Mouse (Mus musculus) hindbrain, postnatal 0 days (tissue): ENCODE results near the gene Aqr. TPM values are rescaled to one million over a fixed set of nuclear protein-coding genes. Genes with fewer than 3 reads are reported as not detected.

Source experiments
- ATAC-seq: fragments of 200-750 bp; cut with Nextera tagmentation; 2 replicates; pipeline ENCODE4 v1.8.0; 2017; ENCODE audit warnings: mild to moderate bottlenecking, moderate TSS enrichment, moderate library complexity
- DNase-seq: peaks from one replicate; pipeline ENCODE4 v3.0.0-alpha.2; 2015; ENCODE audit warnings: low spot score
- H3K27ac ChIP-seq: fragments of 300-500 bp; sonication (generic); 2 replicates; pipeline ENCODE4 v1.5.1; 2014; ENCODE audit warnings: mild to moderate bottlenecking
- H3K27me3 ChIP-seq: fragments of 300-500 bp; sonication (generic); 2 replicates; pipeline ENCODE4 v1.6.1; 2014; ENCODE audit warnings: low read length, mixed read lengths; ENCODE audit not compliant: insufficient read depth
- H3K36me3 ChIP-seq: fragments of 300-500 bp; sonication (generic); 2 replicates; pipeline ENCODE4 v1.6.1; 2014; ENCODE audit warnings: low read length, mixed read lengths; ENCODE audit not compliant: insufficient read depth
- H3K4me1 ChIP-seq: fragments of 300-500 bp; sonication (generic); 2 replicates; pipeline ENCODE4 v1.6.1; 2014; ENCODE audit warnings: antibody characterized with exemption, low read length, mixed read lengths; ENCODE audit not compliant: insufficient read depth
- H3K4me2 ChIP-seq: fragments of 300-500 bp; sonication (generic); 2 replicates; pipeline ENCODE4 v1.6.1; 2014; ENCODE audit warnings: low read depth, mild to moderate bottlenecking, low read length, moderate library complexity, mixed read lengths
- H3K4me3 ChIP-seq: fragments of 300-500 bp; sonication (generic); 2 replicates; pipeline ENCODE4 v1.5.1; 2014; ENCODE audit warnings: low read length
- H3K9ac ChIP-seq: fragments of 300-500 bp; sonication (generic); replicated peaks from 2 replicates; pipeline ENCODE4 v1.6.1; 2014; ENCODE audit warnings: mild to moderate bottlenecking, low read length, moderate library complexity, mixed read lengths
- H3K9me3 ChIP-seq: fragments of 300-500 bp; sonication (generic); 2 replicates; pipeline ENCODE4 v1.6.1; 2016; ENCODE audit warnings: low read length, mixed read lengths
- CTCF ChIP-seq: IDR thresholded peaks from 2 replicates; pipeline ENCODE4 v1.5.1; 2016; ENCODE audit warnings: antibody characterized with exemption, control low read depth, low read depth
- WGBS: fragments of 180-500 bp; shearing (Covaris S2); extraction: QIAGEN DNeasy Blood & Tissue Kit; methylation state at CpG from one replicate; pipeline ENCODE4 v1.1.7; 2014; 5-methylcytosine and 5-hydroxymethylcytosine counted together
- polyA plus RNA-seq: library from polyadenylated mRNA; unstranded; fragments of >200 nt; fragmentation: Nextera tagmentation; extraction: Ambion mirVana; gene quantifications from 2 replicates; pipeline ENCODE4 v1.2.1, GENCODE M21; 2015
- total RNA-seq: library from RNA; depleted of rRNA; stranded (reverse); fragments of >200 nt; gene quantifications from 2 replicates; pipeline ENCODE4 v1.2.3, GENCODE M21; 2014

Aqr gene
- total and polyA plus RNA-seq, 2 experiments from 2014 or later: 24.3 to 26.3 TPM

- no peaks in the 10 kb centered on the region for H3K36me3 ChIP-seq
- H3K9ac ChIP-seq: no peak overlapping the region
- H3K4me1 ChIP-seq: no peaks in the 10 kb centered on the region
- 82% methylated on average over 3 of the region's 3 CpGs for WGBS
- H3K4me3 ChIP-seq: no peak overlapping the region
- no peaks in the 10 kb centered on the region for H3K9me3 ChIP-seq
- DNase-seq (peak; percentile 55), ATAC-seq (peak; percentile 65)
- no peak for TF ChIP-seq CTCF
- H3K27ac ChIP-seq: no peak overlapping the region
- no peak overlapping the region for H3K4me2 ChIP-seq
- no peaks in the 10 kb centered on the region for H3K27me3 ChIP-seq
Measured at GRCm38 (mm10) chr2:114089862-114090261, 97.0 kb downstream of the Aqr start.

- no peaks in the 10 kb centered on the region for H3K4me1 ChIP-seq
- H3K27me3 ChIP-seq: no peaks in the 10 kb centered on the region
- H3K36me3 ChIP-seq: no peaks in the 10 kb centered on the region
- H3K4me2 ChIP-seq: no peak overlapping the region
- H3K9me3 ChIP-seq: no peaks in the 10 kb centered on the region
- no peak overlapping the region for H3K9ac ChIP-seq
- no peak for ATAC-seq
- H3K4me3 ChIP-seq: no peak overlapping the region
- no peak for TF ChIP-seq CTCF
- WGBS: 44% methylated on average over 1 of the region's 1 CpGs
- no peak for DNase-seq
- no peak overlapping the region for H3K27ac ChIP-seq
Measured at GRCm38 (mm10) chr2:114087271-114087670, 99.6 kb downstream of the Aqr start.

GRCm38 (mm10) chr2:114071876-114072275 is 114.9 kb downstream of the Aqr start:
- TF ChIP-seq CTCF: no peak
- H3K4me2 ChIP-seq: no peak overlapping the region

GRCm38 (mm10) chr2:114066226-114066625 is 120.6 kb downstream of the Aqr start:
- no peak for ATAC-seq
- no peak overlapping the region for H3K4me3 ChIP-seq
- WGBS: 86% methylated on average over 3 of the region's 3 CpGs
- no peak overlapping the region for H3K9ac ChIP-seq
- H3K4me2 ChIP-seq: no peak overlapping the region
- TF ChIP-seq CTCF: no peak
- no peak for DNase-seq
- no peaks in the 10 kb centered on the region for H3K27me3 ChIP-seq
- H3K4me1 ChIP-seq: no peaks in the 10 kb centered on the region
- H3K27ac ChIP-seq: no peak overlapping the region
- no peaks in the 10 kb centered on the region for H3K36me3 ChIP-seq
- H3K9me3 ChIP-seq: no peaks in the 10 kb centered on the region

More at GRCm38 (mm10) chr2:114071876-114072275, 114.9 kb downstream of the Aqr start:
- Histone ChIP-seq H3K36me3 (no peaks in the 10 kb centered on the region), H3K4me3 (no peak overlapping the region), H3K9me3 (no peaks in the 10 kb centered on the region), H3K27me3 (no peaks in the 10 kb centered on the region), H3K9ac (no peak overlapping the region), H3K4me1 (no peaks in the 10 kb centered on the region), H3K27ac (no peak overlapping the region)
- 92% methylated on average over 2 of the region's 2 CpGs for WGBS
- no peak for DNase-seq
- ATAC-seq: no peak

- DNase-seq (no peak), ATAC-seq (no peak)
- 66% methylated on average over 2 of the region's 2 CpGs for WGBS
- no peaks in the 10 kb centered on the region for H3K36me3 ChIP-seq
- H3K9ac ChIP-seq: no peak overlapping the region
- no peaks in the 10 kb centered on the region for H3K27me3 ChIP-seq
- H3K4me3 ChIP-seq: no peak overlapping the region
- no peak overlapping the region for H3K27ac ChIP-seq
- H3K9me3 ChIP-seq: no peaks in the 10 kb centered on the region
- no peaks in the 10 kb centered on the region for H3K4me1 ChIP-seq
- no peak for TF ChIP-seq CTCF
- no peak overlapping the region for H3K4me2 ChIP-seq
Measured at GRCm38 (mm10) chr2:114064004-114064403, 122.8 kb downstream of the Aqr start.

- ATAC-seq (no peak), DNase-seq (no peak)
- no peak overlapping the region for H3K4me2 ChIP-seq
- H3K36me3 ChIP-seq: no peaks in the 10 kb centered on the region
- H3K9ac ChIP-seq: no peak overlapping the region
- no peak overlapping the region for H3K4me3 ChIP-seq
- WGBS: 36% methylated on average over 6 of the region's 6 CpGs
- no peak for TF ChIP-seq CTCF
- H3K27me3 ChIP-seq: no peaks in the 10 kb centered on the region
- no peak overlapping the region for H3K27ac ChIP-seq
- H3K9me3 ChIP-seq: no peaks in the 10 kb centered on the region
- H3K4me1 ChIP-seq: no peaks in the 10 kb centered on the region
Measured at GRCm38 (mm10) chr2:114060071-114060591, 126.7 kb downstream of the Aqr start.

- TF ChIP-seq CTCF: no peak
- no peak for ATAC-seq
- no peak for DNase-seq
- Histone ChIP-seq H3K9ac (no peak overlapping the region), H3K4me3 (no peak overlapping the region), H3K27ac (no peak overlapping the region), H3K4me2 (no peak overlapping the region), H3K4me1 (no peaks in the 10 kb centered on the region), H3K9me3 (no peaks in the 10 kb centered on the region), H3K27me3 (no peaks in the 10 kb centered on the region), H3K36me3 (no peaks in the 10 kb centered on the region)
- 54% methylated on average over 1 of the region's 1 CpGs for WGBS
Measured at GRCm38 (mm10) chr2:114059608-114060007, 127.2 kb downstream of the Aqr start.
